Mouse (Mus musculus) MEL (cell line): ENCODE measurements at regions not wholly inside any gene's neighbourhood (a gene's known extent, or its start where the extent isn't known, plus 50 kb on each side); places are given as distances from the start of the nearest gene placed in this dataset.

Experiments used
- DNase-seq: peaks from one replicate; pipeline ENCODE4 v3.0.0; 2011; ENCODE audit warnings: low read depth, low spot score
- H3K27ac ChIP-seq: 2 replicates; pipeline ENCODE4 v1.5.1; 2012; ENCODE audit warnings: low read depth, mild to moderate bottlenecking, control low read depth, low read length, moderate library complexity; ENCODE audit not compliant: control insufficient read depth
- H3K27me3 ChIP-seq, 2 experiments: fragments of 150-350 bp in 1 of 2; sonication (generic) in 1 of 2; 2 replicates each; pipeline ENCODE4 v1.6.1; 2012; ENCODE audit warnings: low read length in 2 of 2, mild to moderate bottlenecking in 2 of 2, improper control_type of control experiment in 1 of 2, moderate library complexity in 1 of 2; ENCODE audit not compliant: insufficient read depth in 2 of 2, control insufficient read depth in 1 of 2
- H3K36me3 ChIP-seq, 2 experiments: 2 replicates each; pipeline ENCODE4 v1.6.1; 2012 to 2014; ENCODE audit warnings: low read length in 2 of 2, improper control_type of control experiment in 1 of 2, inconsistent platforms in 1 of 2, mild to moderate bottlenecking in 1 of 2; ENCODE audit not compliant: insufficient read depth in 2 of 2, control insufficient read depth in 1 of 2
- H3K4me1 ChIP-seq, 2 experiments: fragments of 150-350 bp in 1 of 2; sonication (generic) in 1 of 2; 2 replicates each; pipeline ENCODE4 v1.6.1; 2012; ENCODE audit warnings: low read length in 2 of 2, improper control_type of control experiment in 1 of 2, mild to moderate bottlenecking in 1 of 2; ENCODE audit not compliant: insufficient read depth in 2 of 2, control insufficient read depth in 1 of 2
- H3K4me3 ChIP-seq, 2 experiments: fragments of 150-350 bp in 1 of 2; sonication (generic) in 1 of 2; 2 replicates each; pipeline ENCODE4 v1.5.1; 2012; ENCODE audit warnings: low read depth in 2 of 2, low read length in 2 of 2, mild to moderate bottlenecking in 2 of 2, moderate library complexity in 2 of 2, control low read depth in 1 of 2, improper control_type of control experiment in 1 of 2; ENCODE audit not compliant: control insufficient read depth in 1 of 2, insufficient read depth in 1 of 2
- H3K79me2 ChIP-seq: 2 replicates; pipeline ENCODE4 v1.6.1; 2012; ENCODE audit warnings: mild to moderate bottlenecking, low read length, moderate library complexity; ENCODE audit not compliant: control insufficient read depth, poor library complexity, insufficient read depth
- H3K9ac ChIP-seq: 2 replicates; pipeline ENCODE4 v1.6.1; 2012; ENCODE audit warnings: low read depth, mild to moderate bottlenecking, control low read depth, low read length, moderate library complexity; ENCODE audit not compliant: control insufficient read depth, poor library complexity, severe bottlenecking
- H3K9me3 ChIP-seq: fragments of 150-350 bp; sonication (generic); replicated peaks from 2 replicates; pipeline ENCODE4 v1.6.1; 2012; ENCODE audit warnings: mild to moderate bottlenecking, low read length, improper control_type of control experiment, moderate library complexity; ENCODE audit not compliant: insufficient read depth
- BHLHE40 ChIP-seq: IDR thresholded peaks from 2 replicates; pipeline ENCODE4 v1.6.1; 2012; ENCODE audit warnings: low read depth, mild to moderate bottlenecking, inconsistent platforms, low read length, improper control_type of control experiment, borderline replicate concordance
- CHD1 ChIP-seq: IDR thresholded peaks from 2 replicates; pipeline ENCODE4 v1.6.1; 2012; ENCODE audit warnings: low read depth, mild to moderate bottlenecking, inconsistent platforms, low read length, improper control_type of control experiment
- CTCF ChIP-seq, 3 experiments: IDR thresholded peaks in 2 of 3; conservative IDR thresholded peaks in 1 of 3; 2 replicates each; pipeline ENCODE4 v1.5.1; 2011 to 2012; ENCODE audit warnings: low read length in 3 of 3, low read depth in 2 of 3, mild to moderate bottlenecking in 2 of 3, improper control_type of control experiment in 1 of 3, inconsistent platforms in 1 of 3, mixed read lengths in 1 of 3, moderate library complexity in 1 of 3; ENCODE audit not compliant: control insufficient read depth in 1 of 3, insufficient read depth in 1 of 3, poor library complexity in 1 of 3, severe bottlenecking in 1 of 3
- E2F4 ChIP-seq: IDR thresholded peaks from 2 replicates; pipeline ENCODE4 v1.6.1; 2011; ENCODE audit warnings: low read depth, low read length, improper control_type of control experiment, borderline replicate concordance
- EP300 ChIP-seq, 2 experiments: IDR thresholded peaks; 2 replicates each; pipeline ENCODE4 v1.6.1; 2011; ENCODE audit warnings: improper control_type of control experiment in 2 of 2, low read length in 2 of 2, low read depth in 1 of 2, mild to moderate bottlenecking in 1 of 2
- ETS1 ChIP-seq: IDR thresholded peaks from 2 replicates; pipeline ENCODE4 v1.6.1; 2012; ENCODE audit warnings: low read depth, mild to moderate bottlenecking, inconsistent platforms, low read length, improper control_type of control experiment, moderate library complexity
- GABPA ChIP-seq: IDR thresholded peaks from 2 replicates; pipeline ENCODE4 v1.6.1; 2012; ENCODE audit warnings: low read depth, mild to moderate bottlenecking, inconsistent platforms, low read length, improper control_type of control experiment, moderate library complexity
- GATA1 ChIP-seq: IDR thresholded peaks from 2 replicates; pipeline ENCODE4 v1.6.1; 2011; ENCODE audit warnings: low read depth, low read length, improper control_type of control experiment
- HCFC1 ChIP-seq: IDR thresholded peaks from 2 replicates; pipeline ENCODE4 v1.6.1; 2012; ENCODE audit warnings: low read depth, mild to moderate bottlenecking, inconsistent platforms, low read length, improper control_type of control experiment, moderate library complexity
- KAT2A ChIP-seq: conservative IDR thresholded peaks from 2 replicates; pipeline ENCODE4 v1.6.1; 2012; ENCODE audit warnings: low read depth, low read length, improper control_type of control experiment, inconsistent platforms
- MAFK ChIP-seq: IDR thresholded peaks from 2 replicates; pipeline ENCODE4 v1.6.1; 2011; ENCODE audit warnings: low read depth, mild to moderate bottlenecking, low read length, improper control_type of control experiment, borderline replicate concordance
- MAZ ChIP-seq: IDR thresholded peaks from 2 replicates; pipeline ENCODE4 v1.6.1; 2012; ENCODE audit warnings: low read depth, mild to moderate bottlenecking, inconsistent platforms, low read length, improper control_type of control experiment
- MYC ChIP-seq: IDR thresholded peaks from 2 replicates; pipeline ENCODE4 v1.6.1; 2011; ENCODE audit warnings: low read depth, mild to moderate bottlenecking, low read length, improper control_type of control experiment, moderate library complexity
- NELFE ChIP-seq: IDR thresholded peaks from 2 replicates; pipeline ENCODE4 v1.6.1; 2011; ENCODE audit warnings: low read depth, low read length, improper control_type of control experiment
- NRF1 ChIP-seq: IDR thresholded peaks from 2 replicates; pipeline ENCODE4 v1.6.1; 2014; ENCODE audit warnings: low read depth, mild to moderate bottlenecking, inconsistent platforms, low read length, improper control_type of control experiment, moderate library complexity; ENCODE audit not compliant: poor library complexity, insufficient read depth, severe bottlenecking
- POLR2A ChIP-seq, 2 experiments: IDR thresholded peaks; 2 replicates each; pipeline ENCODE4 v1.6.1; 2011 to 2012; ENCODE audit warnings: low read length in 2 of 2, mild to moderate bottlenecking in 2 of 2, control low read depth in 1 of 2, improper control_type of control experiment in 1 of 2, low read depth in 1 of 2, moderate library complexity in 1 of 2; ENCODE audit not compliant: control insufficient read depth in 1 of 2, insufficient read depth in 1 of 2, poor library complexity in 1 of 2
- POLR2AphosphoS2 ChIP-seq: IDR thresholded peaks from 2 replicates; pipeline ENCODE4 v1.6.1; 2011; ENCODE audit warnings: low read length, improper control_type of control experiment
- POLR2AphosphoS5 ChIP-seq: IDR thresholded peaks from 2 replicates; pipeline ENCODE4 v1.6.1; 2012; ENCODE audit warnings: low read depth, borderline replicate concordance, mild to moderate bottlenecking, inconsistent platforms, low read length, moderate library complexity, mixed read lengths
- RAD21 ChIP-seq: IDR thresholded peaks from 2 replicates; pipeline ENCODE4 v1.6.1; 2011; ENCODE audit warnings: mild to moderate bottlenecking, low read depth, low read length, improper control_type of control experiment
- RCOR1 ChIP-seq: IDR thresholded peaks from 2 replicates; pipeline ENCODE4 v1.6.1; 2012; ENCODE audit warnings: low read depth, mild to moderate bottlenecking, inconsistent platforms, low read length, improper control_type of control experiment
- SIN3A ChIP-seq: IDR thresholded peaks from 2 replicates; pipeline ENCODE4 v1.6.1; 2012; ENCODE audit warnings: low read length, improper control_type of control experiment, inconsistent platforms
- SMC3 ChIP-seq: IDR thresholded peaks from 2 replicates; pipeline ENCODE4 v1.6.1; 2011; ENCODE audit warnings: low read depth, low read length, improper control_type of control experiment
- TAL1 ChIP-seq: IDR thresholded peaks from 2 replicates; pipeline ENCODE4 v1.6.1; 2012; ENCODE audit warnings: mild to moderate bottlenecking, inconsistent platforms, low read length, moderate library complexity, mixed read lengths
- TBP ChIP-seq: IDR thresholded peaks from 2 replicates; pipeline ENCODE4 v1.8.0; 2011; ENCODE audit warnings: low read depth, low read length, improper control_type of control experiment
- UBTF ChIP-seq: IDR thresholded peaks from 2 replicates; pipeline ENCODE4 v1.6.1; 2012; ENCODE audit warnings: low read depth, mild to moderate bottlenecking, inconsistent platforms, low read length, improper control_type of control experiment, moderate library complexity, borderline replicate concordance; ENCODE audit not compliant: insufficient read depth
- USF1 ChIP-seq: IDR thresholded peaks from 2 replicates; pipeline ENCODE4 v1.6.1; 2014; ENCODE audit warnings: low read depth, mild to moderate bottlenecking, inconsistent platforms, low read length, improper control_type of control experiment, moderate library complexity
- USF2 ChIP-seq, 2 experiments: IDR thresholded peaks; 2 replicates each; pipeline ENCODE4 v1.6.1; 2011 to 2012; ENCODE audit warnings: improper control_type of control experiment in 2 of 2, low read length in 2 of 2, borderline replicate concordance in 1 of 2, inconsistent platforms in 1 of 2, low read depth in 1 of 2, mild to moderate bottlenecking in 1 of 2; ENCODE audit not compliant: insufficient read depth in 1 of 2
- ZC3H11A ChIP-seq: IDR thresholded peaks from 2 replicates; pipeline ENCODE4 v1.6.1; 2012; ENCODE audit warnings: low read depth, mild to moderate bottlenecking, inconsistent platforms, low read length, improper control_type of control experiment
- ZNF384 ChIP-seq: IDR thresholded peaks from 2 replicates; pipeline ENCODE4 v1.6.1; 2012; ENCODE audit warnings: low read depth, mild to moderate bottlenecking, inconsistent platforms, low read length, improper control_type of control experiment

DNA sequence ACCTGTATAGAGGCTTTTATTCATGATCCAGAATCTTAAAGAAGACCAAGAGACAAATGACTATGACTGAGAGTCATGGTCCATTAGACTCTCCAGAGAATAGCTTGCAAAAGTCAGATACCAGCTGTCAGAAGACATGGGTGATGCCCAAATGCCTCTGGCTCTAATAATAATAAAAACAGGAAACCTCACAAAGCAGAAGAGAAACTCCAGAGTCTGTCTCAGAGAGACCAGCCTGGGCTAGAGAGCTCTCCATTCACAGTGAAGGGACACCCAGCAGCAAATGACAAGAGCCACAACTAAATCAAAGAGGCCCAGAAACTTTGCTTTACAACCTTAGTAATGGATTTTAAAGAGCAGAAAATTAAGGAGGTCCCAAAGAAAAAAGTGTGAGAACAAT lies 365.0 kb upstream of the Zfp703 start:
- TF ChIP-seq GATA1 (no peak), UBTF (no peak), ZC3H11A (no peak), MYC (no peak), MAFK (no peak), MAZ (no peak), NELFE (no peak), SIN3A (no peak), BHLHE40 (no peak), RAD21 (no peak), POLR2AphosphoS5 (no peak), KAT2A (no peak), POLR2A (IDR thresholded peaks at IDR 0.05; ENCODE audit: control insufficient read depth in 1 of 2, insufficient read depth in 1 of 2, low read depth in 1 of 2, low read length in 2 of 2, poor library complexity in 1 of 2) (no peak), E2F4 (no peak), TAL1 (no peak), USF1 (no peak), CHD1 (no peak), CTCF (IDR thresholded peaks at IDR 0.05 in 2 of 3, conservative IDR thresholded peaks at IDR 0.05 in 1 of 3; ENCODE audit: control insufficient read depth in 1 of 3, insufficient read depth in 1 of 3, low read depth in 2 of 3, low read length in 3 of 3, poor library complexity in 1 of 3, severe bottlenecking in 1 of 3) (no peak)
- no peaks in the 10 kb centered on the region for H3K27me3 ChIP-seq
- no peaks in the 10 kb centered on the region for H3K79me2 ChIP-seq
- DNase-seq: no peak
- no peak overlapping the region for H3K4me3 ChIP-seq
- H3K27ac ChIP-seq: no peak overlapping the region
- no peaks in the 10 kb centered on the region for H3K36me3 ChIP-seq
- H3K9me3 ChIP-seq: no peaks in the 10 kb centered on the region
- H3K9ac ChIP-seq: no peak overlapping the region
- no peaks in the 10 kb centered on the region for H3K4me1 ChIP-seq

DNA sequence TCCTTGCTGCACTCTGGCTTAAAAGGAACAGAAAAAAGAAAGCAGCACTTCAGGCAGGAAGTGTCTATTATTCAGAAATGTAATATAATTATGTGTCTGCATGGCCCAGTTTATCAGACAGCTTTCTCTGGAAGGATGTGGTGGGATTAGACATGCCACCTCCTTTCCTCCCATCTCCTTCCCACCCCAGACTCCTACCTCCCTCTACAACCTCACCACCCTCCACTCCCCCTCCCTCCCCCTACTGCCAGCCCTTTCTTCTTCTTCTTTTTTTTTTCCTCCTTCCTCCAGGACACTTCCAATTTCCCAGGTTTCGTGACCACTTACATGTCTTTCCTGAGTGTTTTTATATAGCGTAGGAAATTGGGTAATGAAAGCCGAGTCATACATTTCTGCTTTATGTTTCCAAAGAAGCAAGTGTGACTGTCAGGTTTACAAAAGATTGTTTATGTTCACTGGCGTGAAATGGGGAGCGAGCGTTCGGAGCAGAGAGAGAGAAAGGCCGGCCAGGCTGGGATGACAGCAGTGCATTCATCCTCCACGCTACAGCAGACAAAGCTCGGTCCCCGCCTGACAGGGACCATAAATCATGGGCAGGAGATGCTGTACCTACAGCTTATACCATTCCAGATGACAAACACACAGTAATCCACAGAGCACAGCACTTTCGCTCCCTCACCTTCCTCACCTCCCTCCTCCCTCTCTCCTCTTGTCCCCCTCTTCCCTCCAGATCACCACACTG lies 354.6 kb upstream of the Zfp703 start:
- Histone ChIP-seq H3K4me3 (no peak overlapping the region), H3K79me2 (no peaks in the 10 kb centered on the region), H3K27me3 (no peaks in the 10 kb centered on the region; a peak in 1 of 4 replicates), H3K36me3 (no peaks in the 10 kb centered on the region), H3K27ac (no peak overlapping the region), H3K9me3 (no peaks in the 10 kb centered on the region), H3K9ac (no peak overlapping the region), H3K4me1 (no peaks in the 10 kb centered on the region)
- no peak for TF ChIP-seq GABPA
- TF ChIP-seq POLR2AphosphoS2: no peak
- TF ChIP-seq HCFC1: no peak
- no peak for TF ChIP-seq TBP
- TF ChIP-seq NELFE: no peak
- TF ChIP-seq SMC3: no peak
- no peak for TF ChIP-seq BHLHE40
- no peak for TF ChIP-seq USF2 (IDR thresholded peaks at IDR 0.05; ENCODE audit: borderline replicate concordance in 1 of 2, insufficient read depth in 1 of 2, low read depth in 1 of 2, low read length in 2 of 2)
- TF ChIP-seq RCOR1: no peak
- TF ChIP-seq ETS1: no peak
- no peak for TF ChIP-seq MAZ
- no peak for TF ChIP-seq MYC
- no peak for TF ChIP-seq EP300 (IDR thresholded peaks at IDR 0.05; ENCODE audit: low read depth in 1 of 2, low read length in 2 of 2)
- no peak for TF ChIP-seq MAFK
- no peak for TF ChIP-seq ZNF384
- no peak for TF ChIP-seq SIN3A
- no peak for TF ChIP-seq TAL1
- TF ChIP-seq NRF1: no peak
- TF ChIP-seq GATA1: no peak
- DNase-seq: no peak
